Mouse (Mus musculus) kidney, postnatal 0 days (tissue): ENCODE measurements at regions not wholly inside any gene's neighbourhood (a gene's known extent, or its start where the extent isn't known, plus 50 kb on each side); places are given as distances from the start of the nearest gene placed in this dataset.

Source experiments
- ATAC-seq: fragments of 200-750 bp; cut with Nextera tagmentation; replicated peaks from 2 replicates; pipeline ENCODE4 v1.8.0; 2017; ENCODE audit warnings: low read depth, moderate number of reproducible peaks, moderate TSS enrichment, moderate library complexity; ENCODE audit not compliant: low FRiP score
- DNase-seq: peaks from one replicate; pipeline ENCODE4 v3.0.0-alpha.2; 2016; ENCODE audit warnings: low spot score
- H3K27ac ChIP-seq: fragments of 300-500 bp; sonication (generic); 2 replicates; pipeline ENCODE4 v1.5.1; 2014; ENCODE audit warnings: mild to moderate bottlenecking
- H3K27me3 ChIP-seq: fragments of 300-500 bp; sonication (generic); 2 replicates; pipeline ENCODE4 v1.6.1; 2014; ENCODE audit warnings: low read length, mixed read lengths; ENCODE audit not compliant: insufficient read depth
- H3K36me3 ChIP-seq: fragments of 300-500 bp; sonication (generic); 2 replicates; pipeline ENCODE4 v1.6.1; 2014; ENCODE audit warnings: low read length, mixed read lengths; ENCODE audit not compliant: insufficient read depth
- H3K4me1 ChIP-seq: fragments of 300-500 bp; sonication (generic); replicated peaks from 2 replicates; pipeline ENCODE4 v1.6.1; 2014; ENCODE audit warnings: antibody characterized with exemption, low read length, mixed read lengths; ENCODE audit not compliant: insufficient read depth
- H3K4me2 ChIP-seq: fragments of 300-500 bp; sonication (generic); 2 replicates; pipeline ENCODE4 v1.6.1; 2014; ENCODE audit warnings: mild to moderate bottlenecking, low read length, moderate library complexity, mixed read lengths
- H3K4me3 ChIP-seq: fragments of 300-500 bp; sonication (generic); replicated peaks from 2 replicates; pipeline ENCODE4 v1.5.1; 2014; ENCODE audit warnings: low read depth, low read length
- H3K9ac ChIP-seq: fragments of 300-500 bp; sonication (generic); 2 replicates; pipeline ENCODE4 v1.6.1; 2014; ENCODE audit warnings: low read depth, low read length
- H3K9me3 ChIP-seq: fragments of 300-500 bp; sonication (generic); replicated peaks from 2 replicates; pipeline ENCODE4 v1.6.1; 2016; ENCODE audit warnings: low read length, inconsistent platforms, mixed read lengths
- CTCF ChIP-seq: IDR thresholded peaks from 2 replicates; pipeline ENCODE4 v1.5.1; 2016; ENCODE audit warnings: antibody characterized with exemption, low read depth, mild to moderate bottlenecking, moderate library complexity
- WGBS: fragments of 180-500 bp; shearing (Covaris S2); extraction: QIAGEN DNeasy Blood & Tissue Kit; methylation state at CpG from one replicate; pipeline ENCODE4 v1.1.7; 2014; 5-methylcytosine and 5-hydroxymethylcytosine counted together

DNA sequence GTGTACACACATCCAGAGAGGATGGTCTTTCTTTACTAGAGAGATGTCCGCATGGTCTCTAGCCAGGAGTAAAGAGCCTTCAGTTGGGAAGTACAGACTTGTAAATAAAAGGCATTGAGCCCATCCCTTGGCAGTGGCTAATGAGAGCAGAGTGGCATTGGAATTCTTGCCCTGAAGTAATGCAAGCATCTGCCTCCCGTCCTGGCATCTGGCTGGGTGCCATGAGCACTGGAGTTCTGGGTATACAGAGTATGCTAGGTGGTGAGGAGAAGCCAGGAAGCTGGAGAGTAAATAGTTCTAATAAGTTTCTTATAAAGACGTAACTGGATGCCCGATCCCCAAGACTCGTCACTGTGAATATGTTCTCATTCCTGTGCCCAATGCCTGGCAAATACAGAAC is 367.8 kb downstream of the Lrig3 start:
- Histone ChIP-seq H3K4me3 (no peak overlapping the region), H3K36me3 (no peaks in the 10 kb centered on the region), H3K27ac (no peak overlapping the region), H3K9ac (no peak overlapping the region), H3K9me3 (no peaks in the 10 kb centered on the region), H3K27me3 (no peaks in the 10 kb centered on the region), H3K4me2 (no peak overlapping the region), H3K4me1 (no peaks in the 10 kb centered on the region)
- 87% methylated on average over 5 of the region's 5 CpGs for WGBS
- DNase-seq, result no peak
- no peak for ATAC-seq
- TF ChIP-seq CTCF, result no peak

DNA sequence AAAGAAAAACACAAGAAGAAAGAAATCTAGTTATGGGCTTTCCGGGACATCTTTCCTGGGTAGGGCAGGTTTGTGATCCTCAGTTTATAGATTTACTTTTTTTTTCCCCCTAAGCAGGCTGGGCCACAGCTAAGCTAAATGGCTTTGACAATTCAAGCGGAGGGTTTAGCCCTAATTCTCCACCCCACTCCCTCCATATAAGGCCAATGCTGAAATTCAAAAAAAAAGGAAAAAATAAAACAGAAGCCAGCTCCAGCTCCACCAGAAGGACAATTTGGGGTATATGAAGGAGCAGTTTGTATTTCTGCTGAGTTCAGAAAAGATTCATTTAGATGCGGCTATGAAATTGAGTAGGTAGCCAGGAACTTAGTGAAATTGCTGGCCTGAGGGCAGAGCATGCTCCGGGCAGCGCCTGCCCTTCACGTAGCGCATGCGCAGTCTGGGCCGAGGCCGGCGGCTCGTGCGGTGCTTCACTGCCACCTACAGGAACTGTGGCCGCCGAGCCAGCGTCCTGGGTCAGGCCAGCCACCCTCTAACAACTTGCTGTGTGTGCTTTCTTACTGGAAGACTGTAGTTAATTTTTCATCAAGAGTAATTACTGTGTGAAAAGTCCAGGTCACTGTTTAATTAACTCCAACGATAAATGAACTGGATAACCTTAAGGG is 364.5 kb downstream of the Lrig3 start:
- Histone ChIP-seq H3K9me3 (no peaks in the 10 kb centered on the region), H3K4me2 (peak overlapping the region; percentile 14; the same call in 1 of the 2 replicates), H3K27me3 (no peaks in the 10 kb centered on the region), H3K27ac (no peak overlapping the region), H3K36me3 (no peaks in the 10 kb centered on the region), H3K4me3 (no peak overlapping the region), H3K9ac (no peak overlapping the region), H3K4me1 (no peaks in the 10 kb centered on the region)
- 6% methylated on average over 17 of the region's 17 CpGs for WGBS
- TF ChIP-seq CTCF, result peak; percentile 95
- ATAC-seq, result peak; percentile 94
- DNase-seq, result peak; percentile 93

DNA sequence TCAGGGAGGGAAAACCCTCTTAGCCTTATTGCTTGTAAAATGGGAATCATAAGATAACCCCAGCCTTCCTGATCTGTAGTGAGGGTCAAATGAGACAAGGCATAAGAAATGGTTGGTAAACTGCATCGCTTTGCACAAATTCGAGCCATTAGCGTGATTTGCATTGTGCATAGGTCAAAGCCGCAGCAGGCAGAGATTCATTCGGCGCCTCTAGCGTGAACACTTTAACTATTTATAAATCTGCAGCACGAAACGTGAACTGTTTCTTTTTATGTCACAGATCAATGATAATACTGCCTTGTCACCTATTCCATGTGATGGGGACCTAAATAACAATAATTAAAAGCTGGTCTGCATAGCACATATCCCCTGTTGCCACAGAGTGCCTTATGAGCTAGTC is 354.9 kb downstream of the Lrig3 start:
- no peaks in the 10 kb centered on the region for H3K9me3 ChIP-seq
- H3K4me3 ChIP-seq, result no peak overlapping the region
- H3K9ac ChIP-seq, result no peak overlapping the region
- DNase-seq (no peak), ATAC-seq (no peak)
- H3K27me3 ChIP-seq, result no peaks in the 10 kb centered on the region
- WGBS, result 84% methylated on average over 9 of the region's 9 CpGs
- no peak for TF ChIP-seq CTCF
- H3K36me3 ChIP-seq, result no peaks in the 10 kb centered on the region
- no peak overlapping the region for H3K4me2 ChIP-seq
- H3K4me1 ChIP-seq, result no peaks in the 10 kb centered on the region
- no peak overlapping the region for H3K27ac ChIP-seq

DNA sequence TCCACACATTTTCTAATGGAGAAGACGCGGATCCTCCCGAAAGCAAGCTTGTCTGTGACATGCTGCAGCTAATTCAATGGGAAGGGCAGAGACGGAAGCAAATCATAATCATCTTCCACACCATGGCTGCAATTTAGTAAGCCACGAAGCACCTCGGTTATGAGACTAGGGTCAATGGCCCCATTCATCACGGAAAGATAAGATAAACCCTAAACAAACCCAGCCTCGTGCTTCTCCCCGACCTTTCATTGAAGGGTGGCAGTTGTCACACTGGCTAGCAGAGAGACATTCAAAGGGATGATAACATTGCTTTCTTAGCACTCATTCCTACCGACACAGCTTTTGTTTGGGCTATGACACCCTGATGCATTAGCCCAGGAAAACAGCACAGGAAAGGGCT is 353.8 kb downstream of the Lrig3 start:
- no peak for TF ChIP-seq CTCF
- Histone ChIP-seq H3K9me3 (no peaks in the 10 kb centered on the region), H3K27ac (no peak overlapping the region), H3K36me3 (no peaks in the 10 kb centered on the region), H3K27me3 (no peaks in the 10 kb centered on the region), H3K4me3 (no peak overlapping the region), H3K4me2 (no peak overlapping the region), H3K4me1 (no peaks in the 10 kb centered on the region), H3K9ac (no peak overlapping the region)
- WGBS, result 69% methylated on average over 10 of the region's 10 CpGs
- no peak for ATAC-seq
- no peak for DNase-seq

DNA sequence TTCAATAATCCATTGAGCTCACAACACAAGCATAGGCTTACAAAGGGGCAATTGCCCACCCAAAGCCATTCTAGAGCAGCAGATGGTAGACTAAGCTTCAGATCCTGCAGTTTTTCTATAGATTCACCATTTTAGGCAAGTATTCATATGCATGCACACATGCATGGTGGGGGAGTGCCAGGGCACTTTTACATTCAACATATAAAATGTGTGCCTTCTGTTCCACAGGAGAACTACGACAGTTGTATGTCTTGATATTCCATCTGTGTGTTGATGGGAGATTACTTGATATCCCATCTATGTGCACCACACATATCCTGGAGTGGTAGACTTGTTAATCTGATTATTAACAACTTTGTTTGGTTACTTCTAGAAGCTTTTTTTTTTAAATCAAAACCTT is 334.0 kb downstream of the Lrig3 start:
- Histone ChIP-seq H3K4me2 (no peak overlapping the region), H3K4me3 (no peak overlapping the region), H3K4me1 (no peaks in the 10 kb centered on the region), H3K9me3 (no peaks in the 10 kb centered on the region), H3K27me3 (no peaks in the 10 kb centered on the region), H3K27ac (no peak overlapping the region), H3K9ac (no peak overlapping the region), H3K36me3 (no peaks in the 10 kb centered on the region)
- TF ChIP-seq CTCF, result no peak
- ATAC-seq (no peak), DNase-seq (no peak)
- 90% methylated on average over 1 of the region's 1 CpGs for WGBS

DNA sequence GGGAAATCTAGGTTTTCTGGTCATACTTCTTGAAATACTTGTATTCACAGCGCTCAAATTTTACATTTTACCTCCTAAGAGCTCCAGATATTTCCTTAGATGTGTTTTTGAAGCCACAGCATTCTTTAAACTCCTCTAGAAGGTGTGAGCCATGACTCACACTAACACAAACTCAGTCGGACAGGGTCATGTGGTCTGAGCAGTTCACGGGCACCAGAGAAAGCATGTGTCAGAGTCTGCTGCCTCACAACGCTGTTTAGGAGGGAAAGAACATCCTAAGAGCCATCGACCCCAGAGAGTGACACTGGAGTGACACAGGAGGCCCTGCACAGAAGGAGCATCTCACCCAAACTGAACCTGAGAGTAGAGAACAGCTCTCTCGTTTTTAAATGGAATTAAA is 332.2 kb downstream of the Lrig3 start:
- Histone ChIP-seq H3K9me3 (no peaks in the 10 kb centered on the region), H3K9ac (no peak overlapping the region), H3K4me1 (no peaks in the 10 kb centered on the region), H3K36me3 (no peaks in the 10 kb centered on the region), H3K4me3 (no peak overlapping the region), H3K27ac (no peak overlapping the region), H3K4me2 (no peak overlapping the region), H3K27me3 (no peaks in the 10 kb centered on the region)
- no peak for ATAC-seq
- 64% methylated on average over 6 of the region's 6 CpGs for WGBS
- TF ChIP-seq CTCF, result no peak
- no peak for DNase-seq

DNA sequence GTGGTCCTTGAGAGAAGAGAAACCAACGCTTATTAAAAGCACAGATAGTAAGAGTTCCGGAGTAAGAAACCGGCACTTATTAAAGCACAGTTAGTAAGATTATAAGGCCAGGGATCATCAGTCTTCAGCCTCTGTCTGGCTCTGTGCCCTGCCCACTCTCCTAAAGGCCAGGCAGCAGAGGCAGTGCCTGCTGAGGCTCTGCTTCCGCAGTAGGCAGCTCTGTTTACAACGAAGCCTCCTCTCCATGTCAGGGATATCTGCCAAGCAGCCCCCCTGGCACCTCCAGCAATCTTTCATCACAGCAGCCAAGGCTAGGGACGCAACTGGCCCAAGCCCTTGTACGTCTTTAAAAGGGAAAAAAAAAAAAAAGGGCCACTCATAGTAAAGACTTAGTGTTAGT is 329.9 kb downstream of the Lrig3 start:
- Histone ChIP-seq H3K4me2 (no peak overlapping the region), H3K9me3 (no peaks in the 10 kb centered on the region), H3K4me1 (no peaks in the 10 kb centered on the region), H3K27ac (no peak overlapping the region), H3K4me3 (no peak overlapping the region), H3K27me3 (no peaks in the 10 kb centered on the region), H3K9ac (no peak overlapping the region), H3K36me3 (no peaks in the 10 kb centered on the region)
- no peak for DNase-seq
- WGBS, result 90% methylated on average over 7 of the region's 7 CpGs
- TF ChIP-seq CTCF, result no peak
- no peak for ATAC-seq
